Mouse (Mus musculus) neural tube, embryonic 11.5 days (tissue): Measurements from ENCODE around the gene Micall2. TPM values are rescaled to one million over a fixed set of nuclear protein-coding genes. Genes with fewer than 3 reads are reported as not detected.

Source experiments
- ATAC-seq: fragments of 200-750 bp; cut with Nextera tagmentation; 2 replicates; pipeline ENCODE4 v1.8.0; 2017; ENCODE audit warnings: moderate number of reproducible peaks, mild to moderate bottlenecking, moderate TSS enrichment, moderate library complexity; ENCODE audit not compliant: insufficient read depth, low FRiP score, low TSS enrichment
- DNase-seq: peaks from one replicate; pipeline ENCODE4 v3.0.0-alpha.2; 2015; ENCODE audit warnings: low spot score
- H3K27ac ChIP-seq: fragments of 300-500 bp; sonication (generic); 2 replicates; pipeline ENCODE4 v1.5.1; 2014; ENCODE audit warnings: low read depth, mild to moderate bottlenecking, low read length
- H3K27me3 ChIP-seq: fragments of 300-500 bp; sonication (generic); 2 replicates; pipeline ENCODE4 v1.6.1; 2014; ENCODE audit warnings: mild to moderate bottlenecking, low read length, mixed read lengths; ENCODE audit not compliant: control insufficient read depth, insufficient read depth
- H3K36me3 ChIP-seq: fragments of 300-500 bp; sonication (generic); 2 replicates; pipeline ENCODE4 v1.6.1; 2014; ENCODE audit warnings: mild to moderate bottlenecking, low read length, moderate library complexity, mixed read lengths; ENCODE audit not compliant: control insufficient read depth, insufficient read depth
- H3K4me1 ChIP-seq: fragments of 300-500 bp; sonication (generic); 2 replicates; pipeline ENCODE4 v1.6.1; 2014; ENCODE audit warnings: low read length, mixed read lengths; ENCODE audit not compliant: control insufficient read depth, insufficient read depth
- H3K4me2 ChIP-seq: fragments of 300-500 bp; sonication (generic); 2 replicates; pipeline ENCODE4 v1.6.1; 2014; ENCODE audit warnings: low read depth, mild to moderate bottlenecking, moderate library complexity
- H3K4me3 ChIP-seq: fragments of 300-500 bp; sonication (generic); 2 replicates; pipeline ENCODE4 v1.5.1; 2014; ENCODE audit warnings: low read depth, low read length
- H3K9ac ChIP-seq: fragments of 300-500 bp; sonication (generic); 2 replicates; pipeline ENCODE4 v1.6.1; 2014; ENCODE audit warnings: mild to moderate bottlenecking, low read length
- H3K9me3 ChIP-seq: fragments of 300-500 bp; sonication (generic); 2 replicates; pipeline ENCODE4 v1.6.1; 2016; ENCODE audit warnings: low read length; ENCODE audit not compliant: control insufficient read depth
- WGBS: fragments of 180-500 bp; shearing (Covaris S2); extraction: QIAGEN DNeasy Blood & Tissue Kit; methylation state at CpG from one replicate; pipeline ENCODE4 v1.1.7; 2014; 5-methylcytosine and 5-hydroxymethylcytosine counted together
- polyA plus RNA-seq: library from polyadenylated mRNA; unstranded; fragments of >200 nt; fragmentation: Nextera tagmentation; extraction: Ambion mirVana; gene quantifications from 2 replicates; pipeline ENCODE4 v1.2.1, GENCODE M21; 2014

Micall2 gene
- polyA plus RNA-seq, 1 experiment from 2014 or later, result 7.1 TPM

DNA sequence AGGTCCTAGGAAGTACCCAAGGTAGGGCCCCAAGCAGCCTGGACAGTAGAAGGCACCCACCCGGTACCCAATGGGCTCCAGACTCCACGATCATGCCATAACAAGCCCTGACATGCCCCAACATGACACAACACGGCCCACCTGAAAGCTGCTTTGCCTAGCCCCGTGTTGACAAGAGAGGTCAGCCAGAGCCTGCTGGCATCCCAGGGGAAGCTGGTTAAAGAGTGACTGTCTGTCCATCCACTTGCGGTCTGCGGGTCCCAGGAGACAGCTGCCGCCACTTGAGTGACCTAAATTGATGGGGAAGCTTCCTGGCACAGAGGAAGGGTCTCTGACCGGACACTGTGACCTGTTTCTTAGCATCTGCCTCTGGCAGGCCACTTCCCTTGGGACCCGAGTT lies 13.0 kb downstream of the Micall2 start:
- no peak overlapping the region for H3K4me3 ChIP-seq
- ATAC-seq, result no peak
- H3K27me3 ChIP-seq, result no peaks in the 10 kb centered on the region
- H3K36me3 ChIP-seq, result no peaks in the 10 kb centered on the region
- H3K9ac ChIP-seq, result no peak overlapping the region
- H3K4me1 ChIP-seq, result peaks cover 11% of the 10 kb centered on the region; the same call in 1 of the 2 replicates
- no peaks in the 10 kb centered on the region for H3K9me3 ChIP-seq
- WGBS, result 57% methylated on average over 9 of the region's 9 CpGs
- no peak overlapping the region for H3K4me2 ChIP-seq
- no peak overlapping the region for H3K27ac ChIP-seq
- DNase-seq, result no peak

- Histone ChIP-seq H3K27me3 (no peaks in the 10 kb centered on the region), H3K9me3 (no peaks in the 10 kb centered on the region), H3K27ac (no peak overlapping the region), H3K4me2 (no peak overlapping the region), H3K4me1 (peaks cover 11% of the 10 kb centered on the region; the same call in 1 of the 2 replicates), H3K9ac (no peak overlapping the region), H3K36me3 (no peaks in the 10 kb centered on the region), H3K4me3 (no peak overlapping the region)
- ATAC-seq (no peak), DNase-seq (no peak)
- 66% methylated on average over 6 of the region's 6 CpGs for WGBS
Measured at GRCm38 (mm10) chr5:139722709-139723108, 13.4 kb downstream of the Micall2 start.

DNA sequence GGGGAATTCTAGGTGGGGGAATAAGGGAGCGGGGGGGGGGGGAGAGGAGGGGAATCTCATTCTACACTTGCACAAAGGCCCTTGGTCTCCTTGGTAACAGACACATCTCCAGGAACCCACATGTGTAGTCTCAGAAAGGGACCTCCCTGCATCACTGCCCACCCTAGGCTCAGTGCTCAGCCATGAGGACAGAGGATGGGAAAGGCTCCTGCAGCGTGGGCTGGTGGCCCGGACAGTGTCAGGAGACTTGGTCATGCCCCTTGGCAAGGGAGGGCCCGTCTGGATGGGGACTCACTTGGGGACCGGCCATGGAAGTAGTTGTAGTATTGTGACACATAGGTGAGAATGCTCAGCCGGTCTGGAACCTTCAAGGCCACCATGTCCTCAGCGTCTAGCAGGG lies 17.2 kb downstream of the Micall2 start:
- Histone ChIP-seq H3K9ac (no peak overlapping the region), H3K4me2 (no peak overlapping the region), H3K27ac (no peak overlapping the region), H3K4me3 (no peak overlapping the region), H3K27me3 (no peaks in the 10 kb centered on the region), H3K9me3 (no peaks in the 10 kb centered on the region), H3K36me3 (no peaks in the 10 kb centered on the region; the same call in 1 of the 2 replicates), H3K4me1 (0 out of 2 replicates have a peak, but pooled peaks cover 3% of the 10 kb centered on the region)
- WGBS, result 64% methylated on average over 7 of the region's 7 CpGs
- DNase-seq (no peak), ATAC-seq (no peak)

GRCm38 (mm10) chr5:139718540-139718939 lies 17.6 kb downstream of the Micall2 start:
- no peaks in the 10 kb centered on the region for H3K27me3 ChIP-seq
- no peak overlapping the region for H3K9ac ChIP-seq
- WGBS, result 76% methylated on average over 6 of the region's 6 CpGs
- no peaks in the 10 kb centered on the region; the same call in 1 of the 2 replicates for H3K36me3 ChIP-seq
- no peak overlapping the region for H3K4me2 ChIP-seq
- DNase-seq, result no peak
- no peak overlapping the region for H3K27ac ChIP-seq
- no peaks in the 10 kb centered on the region for H3K9me3 ChIP-seq
- no peak for ATAC-seq
- H3K4me1 ChIP-seq, result 0 out of 2 replicates have a peak, but pooled peaks cover 3% of the 10 kb centered on the region
- H3K4me3 ChIP-seq, result no peak overlapping the region

- Histone ChIP-seq H3K9ac (no peak overlapping the region), H3K4me3 (no peak overlapping the region), H3K4me2 (no peak overlapping the region), H3K4me1 (no peaks in the 10 kb centered on the region), H3K36me3 (no peaks in the 10 kb centered on the region; the same call in 1 of the 2 replicates), H3K27me3 (no peaks in the 10 kb centered on the region), H3K27ac (no peak overlapping the region), H3K9me3 (no peaks in the 10 kb centered on the region)
- ATAC-seq, result no peak
- 93% methylated on average over 2 of the region's 2 CpGs for WGBS
- DNase-seq, result peak; percentile 62
Measured at GRCm38 (mm10) chr5:139717723-139718122, 18.4 kb downstream of the Micall2 start.

DNA sequence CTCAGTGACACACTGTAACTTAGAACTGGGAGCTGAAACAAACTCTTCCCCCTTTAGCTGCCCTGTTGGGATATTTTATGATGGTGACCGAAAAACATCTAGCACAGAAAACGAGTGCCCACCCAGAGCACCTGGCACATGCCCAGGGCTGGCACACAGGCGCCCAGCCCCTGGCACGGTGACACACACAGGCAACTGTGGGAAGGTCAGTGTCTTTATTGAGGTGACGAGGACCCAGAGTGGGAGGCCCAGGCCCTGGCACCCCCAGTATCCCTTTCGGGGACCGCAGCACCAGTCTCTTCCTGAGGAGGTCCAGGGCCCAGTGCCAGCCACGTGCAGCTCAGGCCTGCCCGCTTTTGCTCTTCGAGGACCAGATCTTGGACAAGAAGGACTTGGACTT lies 29.6 kb downstream of the Micall2 start:
- ATAC-seq (no peak), DNase-seq (no peak)
- Histone ChIP-seq H3K9ac (no peak overlapping the region), H3K9me3 (no peaks in the 10 kb centered on the region), H3K4me1 (no peaks in the 10 kb centered on the region), H3K36me3 (no peaks in the 10 kb centered on the region), H3K27ac (no peak overlapping the region), H3K4me3 (no peak overlapping the region), H3K27me3 (no peaks in the 10 kb centered on the region), H3K4me2 (no peak overlapping the region)
- WGBS, result 96% methylated on average over 10 of the region's 10 CpGs

- no peak overlapping the region for H3K4me2 ChIP-seq
- no peaks in the 10 kb centered on the region for H3K9me3 ChIP-seq
- no peaks in the 10 kb centered on the region for H3K27me3 ChIP-seq
- DNase-seq (no peak), ATAC-seq (no peak)
- H3K27ac ChIP-seq, result no peak overlapping the region
- H3K4me1 ChIP-seq, result no peaks in the 10 kb centered on the region
- no peak overlapping the region for H3K4me3 ChIP-seq
- 69% methylated on average over 2 of the region's 2 CpGs for WGBS
- no peaks in the 10 kb centered on the region for H3K36me3 ChIP-seq
- no peak overlapping the region for H3K9ac ChIP-seq
Measured at GRCm38 (mm10) chr5:139702905-139703304, 33.2 kb downstream of the Micall2 start.

- Histone ChIP-seq H3K9ac (no peak overlapping the region), H3K27me3 (no peaks in the 10 kb centered on the region), H3K4me1 (no peaks in the 10 kb centered on the region), H3K4me3 (no peak overlapping the region), H3K9me3 (no peaks in the 10 kb centered on the region), H3K4me2 (no peak overlapping the region), H3K36me3 (no peaks in the 10 kb centered on the region), H3K27ac (no peak overlapping the region)
- DNase-seq (no peak), ATAC-seq (no peak)
- 77% methylated on average over 9 of the region's 10 CpGs for WGBS
Measured at GRCm38 (mm10) chr5:139702236-139702635, 33.9 kb downstream of the Micall2 start.

GRCm38 (mm10) chr5:139696954-139697353 lies 39.2 kb downstream of the Micall2 start:
- Histone ChIP-seq H3K27me3 (no peaks in the 10 kb centered on the region), H3K36me3 (no peaks in the 10 kb centered on the region), H3K4me2 (no peak overlapping the region), H3K4me3 (no peak overlapping the region), H3K9me3 (no peaks in the 10 kb centered on the region), H3K4me1 (no peaks in the 10 kb centered on the region), H3K27ac (no peak overlapping the region), H3K9ac (no peak overlapping the region)
- WGBS, result 87% methylated on average over 6 of the region's 6 CpGs
- no peak for ATAC-seq
- no peak for DNase-seq
